Mouse (Mus musculus): ENCODE results near the gene Htra3. TPM values are rescaled to one million over a fixed set of nuclear protein-coding genes. Genes with fewer than 3 reads are reported as not detected.

Htra3 gene
- polyA plus RNA-seq, 1 experiment from 2014 or later, result 52.2 TPM

GRCm38 (mm10) chr5:35629333-35629732 is 50.2 kb downstream of the Htra3 start:
- Histone ChIP-seq H3K4me3 (ENCODE audit: low read depth, low read length) (no peak overlapping the region), H3K9ac (replicated peaks; ENCODE audit: low read depth, low read length) (no peak overlapping the region), H3K27ac (ENCODE audit: low read length) (no peak overlapping the region), H3K9me3 (ENCODE audit: control insufficient read depth, low read depth, low read length) (no peaks in the 10 kb centered on the region), H3K27me3 (ENCODE audit: control insufficient read depth, insufficient read depth, low read length) (no peaks in the 10 kb centered on the region), H3K4me1 (ENCODE audit: control insufficient read depth, insufficient read depth, low read length) (0 out of 2 replicates have a peak, but pooled peaks cover 1% of the 10 kb centered on the region), H3K4me2 (replicated peaks; ENCODE audit: low read depth, low read length) (no peak overlapping the region), H3K36me3 (ENCODE audit: control insufficient read depth, insufficient read depth, low read length) (no peaks in the 10 kb centered on the region)
- no peak for ATAC-seq (ENCODE audit: insufficient number of reproducible peaks, insufficient read depth, low FRiP score, low read depth)

- Histone ChIP-seq H3K9me3 (ENCODE audit: control insufficient read depth, low read depth, low read length) (no peaks in the 10 kb centered on the region), H3K36me3 (ENCODE audit: control insufficient read depth, insufficient read depth, low read length) (no peaks in the 10 kb centered on the region), H3K27me3 (ENCODE audit: control insufficient read depth, insufficient read depth, low read length) (no peaks in the 10 kb centered on the region), H3K4me1 (ENCODE audit: control insufficient read depth, insufficient read depth, low read length) (0 out of 2 replicates have a peak, but pooled peaks cover 3% of the 10 kb centered on the region), H3K4me3 (ENCODE audit: low read depth, low read length) (no peak overlapping the region), H3K9ac (replicated peaks; ENCODE audit: low read depth, low read length) (no peak overlapping the region), H3K27ac (ENCODE audit: low read length) (no peak overlapping the region), H3K4me2 (replicated peaks; ENCODE audit: low read depth, low read length) (no peak overlapping the region)
- ATAC-seq (ENCODE audit: insufficient number of reproducible peaks, insufficient read depth, low FRiP score, low read depth), result peak; percentile 30; the same call in 1 of the 2 replicates
- WGBS, result 33% methylated on average over 1 of the region's 1 CpGs
Observed at GRCm38 (mm10) chr5:35628685-35629084, 50.9 kb downstream of the Htra3 start.

GRCm38 (mm10) chr5:35627307-35627840 is 52.2 kb downstream of the Htra3 start:
- no peak for ATAC-seq (ENCODE audit: insufficient number of reproducible peaks, insufficient read depth, low FRiP score, low read depth)
- H3K4me1 ChIP-seq (ENCODE audit: control insufficient read depth, insufficient read depth, low read length), result 0 out of 2 replicates have a peak, but pooled peaks cover 3% of the 10 kb centered on the region
- no peak overlapping the region for H3K4me2 ChIP-seq (replicated peaks; ENCODE audit: low read depth, low read length)
- H3K36me3 ChIP-seq (ENCODE audit: control insufficient read depth, insufficient read depth, low read length), result no peaks in the 10 kb centered on the region
- H3K9ac ChIP-seq (replicated peaks; ENCODE audit: low read depth, low read length), result no peak overlapping the region
- WGBS, result 63% methylated on average over 7 of the region's 7 CpGs
- no peak overlapping the region for H3K27ac ChIP-seq (ENCODE audit: low read length)
- no peaks in the 10 kb centered on the region for H3K9me3 ChIP-seq (ENCODE audit: control insufficient read depth, low read depth, low read length)
- H3K4me3 ChIP-seq (ENCODE audit: low read depth, low read length), result no peak overlapping the region
- H3K27me3 ChIP-seq (ENCODE audit: control insufficient read depth, insufficient read depth, low read length), result no peaks in the 10 kb centered on the region

- H3K27ac ChIP-seq (ENCODE audit: low read length), result no peak overlapping the region
- WGBS, result 90% methylated on average over 2 of the region's 2 CpGs
- H3K4me1 ChIP-seq (ENCODE audit: control insufficient read depth, insufficient read depth, low read length), result 0 out of 2 replicates have a peak, but pooled peaks cover 3% of the 10 kb centered on the region
- H3K36me3 ChIP-seq (ENCODE audit: control insufficient read depth, insufficient read depth, low read length), result no peaks in the 10 kb centered on the region
- H3K9me3 ChIP-seq (ENCODE audit: control insufficient read depth, low read depth, low read length), result no peaks in the 10 kb centered on the region
- ATAC-seq (ENCODE audit: insufficient number of reproducible peaks, insufficient read depth, low FRiP score, low read depth), result no peak
- no peak overlapping the region for H3K9ac ChIP-seq (replicated peaks; ENCODE audit: low read depth, low read length)
- no peaks in the 10 kb centered on the region for H3K27me3 ChIP-seq (ENCODE audit: control insufficient read depth, insufficient read depth, low read length)
- H3K4me3 ChIP-seq (ENCODE audit: low read depth, low read length), result no peak overlapping the region
- no peak overlapping the region for H3K4me2 ChIP-seq (replicated peaks; ENCODE audit: low read depth, low read length)
Observed at GRCm38 (mm10) chr5:35626408-35626807, 53.2 kb downstream of the Htra3 start.

GRCm38 (mm10) chr5:35624751-35625239 is 54.8 kb downstream of the Htra3 start:
- WGBS, result 50% methylated on average over 4 of the region's 4 CpGs
- Histone ChIP-seq H3K9me3 (ENCODE audit: control insufficient read depth, low read depth, low read length) (no peaks in the 10 kb centered on the region), H3K27ac (ENCODE audit: low read length) (no peak overlapping the region), H3K4me1 (ENCODE audit: control insufficient read depth, insufficient read depth, low read length) (0 out of 2 replicates have a peak, but pooled peaks cover 3% of the 10 kb centered on the region), H3K9ac (replicated peaks; ENCODE audit: low read depth, low read length) (no peak overlapping the region), H3K4me3 (ENCODE audit: low read depth, low read length) (no peak overlapping the region), H3K4me2 (replicated peaks; ENCODE audit: low read depth, low read length) (no peak overlapping the region), H3K36me3 (ENCODE audit: control insufficient read depth, insufficient read depth, low read length) (no peaks in the 10 kb centered on the region), H3K27me3 (ENCODE audit: control insufficient read depth, insufficient read depth, low read length) (no peaks in the 10 kb centered on the region)
- peak; percentile 57 for ATAC-seq (ENCODE audit: insufficient number of reproducible peaks, insufficient read depth, low FRiP score, low read depth)

- H3K4me1 ChIP-seq (ENCODE audit: control insufficient read depth, insufficient read depth, low read length), result 0 out of 2 replicates have a peak, but pooled peaks cover 3% of the 10 kb centered on the region
- H3K9ac ChIP-seq (replicated peaks; ENCODE audit: low read depth, low read length), result no peak overlapping the region
- no peak overlapping the region for H3K4me2 ChIP-seq (replicated peaks; ENCODE audit: low read depth, low read length)
- H3K27me3 ChIP-seq (ENCODE audit: control insufficient read depth, insufficient read depth, low read length), result no peaks in the 10 kb centered on the region
- H3K4me3 ChIP-seq (ENCODE audit: low read depth, low read length), result no peak overlapping the region
- no peak for ATAC-seq (ENCODE audit: insufficient number of reproducible peaks, insufficient read depth, low FRiP score, low read depth)
- no peaks in the 10 kb centered on the region for H3K36me3 ChIP-seq (ENCODE audit: control insufficient read depth, insufficient read depth, low read length)
- H3K27ac ChIP-seq (ENCODE audit: low read length), result no peak overlapping the region
- no peaks in the 10 kb centered on the region for H3K9me3 ChIP-seq (ENCODE audit: control insufficient read depth, low read depth, low read length)
Observed at GRCm38 (mm10) chr5:35623831-35624230, 55.8 kb downstream of the Htra3 start.

GRCm38 (mm10) chr5:35621114-35621513 is 58.5 kb downstream of the Htra3 start:
- no peak overlapping the region for H3K4me3 ChIP-seq (ENCODE audit: low read depth, low read length)
- no peak overlapping the region for H3K27ac ChIP-seq (ENCODE audit: low read length)
- no peaks in the 10 kb centered on the region for H3K9me3 ChIP-seq (ENCODE audit: control insufficient read depth, low read depth, low read length)
- no peaks in the 10 kb centered on the region for H3K27me3 ChIP-seq (ENCODE audit: control insufficient read depth, insufficient read depth, low read length)
- ATAC-seq (ENCODE audit: insufficient number of reproducible peaks, insufficient read depth, low FRiP score, low read depth), result no peak
- 0 out of 2 replicates have a peak, but pooled peaks cover 7% of the 10 kb centered on the region for H3K4me1 ChIP-seq (ENCODE audit: control insufficient read depth, insufficient read depth, low read length)
- H3K9ac ChIP-seq (replicated peaks; ENCODE audit: low read depth, low read length), result no peak overlapping the region
- 36% methylated on average over 4 of the region's 4 CpGs for WGBS
- no peaks in the 10 kb centered on the region for H3K36me3 ChIP-seq (ENCODE audit: control insufficient read depth, insufficient read depth, low read length)
- no peak overlapping the region for H3K4me2 ChIP-seq (replicated peaks; ENCODE audit: low read depth, low read length)

GRCm38 (mm10) chr5:35616943-35617342 is 62.6 kb downstream of the Htra3 start:
- 48% methylated on average over 5 of the region's 5 CpGs for WGBS
- Histone ChIP-seq H3K27ac (ENCODE audit: low read length) (no peak overlapping the region), H3K4me2 (replicated peaks; ENCODE audit: low read depth, low read length) (no peak overlapping the region), H3K4me3 (ENCODE audit: low read depth, low read length) (no peak overlapping the region), H3K4me1 (ENCODE audit: control insufficient read depth, insufficient read depth, low read length) (0 out of 2 replicates have a peak, but pooled peaks cover 5% of the 10 kb centered on the region), H3K27me3 (ENCODE audit: control insufficient read depth, insufficient read depth, low read length) (no peaks in the 10 kb centered on the region), H3K36me3 (ENCODE audit: control insufficient read depth, insufficient read depth, low read length) (no peaks in the 10 kb centered on the region), H3K9ac (replicated peaks; ENCODE audit: low read depth, low read length) (no peak overlapping the region), H3K9me3 (ENCODE audit: control insufficient read depth, low read depth, low read length) (no peaks in the 10 kb centered on the region)
- ATAC-seq (ENCODE audit: insufficient number of reproducible peaks, insufficient read depth, low FRiP score, low read depth), result no peak

GRCm38 (mm10) chr5:35612722-35613121 is 66.9 kb downstream of the Htra3 start:
- H3K36me3 ChIP-seq (ENCODE audit: control insufficient read depth, insufficient read depth, low read length), result no peaks in the 10 kb centered on the region
- H3K4me2 ChIP-seq (replicated peaks; ENCODE audit: low read depth, low read length), result no peak overlapping the region
- no peak overlapping the region for H3K4me3 ChIP-seq (ENCODE audit: low read depth, low read length)
- H3K9me3 ChIP-seq (ENCODE audit: control insufficient read depth, low read depth, low read length), result no peaks in the 10 kb centered on the region
- H3K27me3 ChIP-seq (ENCODE audit: control insufficient read depth, insufficient read depth, low read length), result no peaks in the 10 kb centered on the region
- no peak overlapping the region for H3K27ac ChIP-seq (ENCODE audit: low read length)
- H3K4me1 ChIP-seq (ENCODE audit: control insufficient read depth, insufficient read depth, low read length), result peaks cover 22% of the 10 kb centered on the region; the same call in 1 of the 2 replicates
- no peak for ATAC-seq (ENCODE audit: insufficient number of reproducible peaks, insufficient read depth, low FRiP score, low read depth)
- WGBS, result 82% methylated on average over 8 of the region's 8 CpGs
- H3K9ac ChIP-seq (replicated peaks; ENCODE audit: low read depth, low read length), result no peak overlapping the region

Data from stomach, embryonic 14.5 days (tissue).